Mouse (Mus musculus): ENCODE data around the gene Olfr1284.
"Not testable (repeated sequence)": the region's sequence is repeated elsewhere in the genome, so short reads cannot be mapped to it uniquely, and the experiment has no call there.

The Olfr1284 gene

DNA sequence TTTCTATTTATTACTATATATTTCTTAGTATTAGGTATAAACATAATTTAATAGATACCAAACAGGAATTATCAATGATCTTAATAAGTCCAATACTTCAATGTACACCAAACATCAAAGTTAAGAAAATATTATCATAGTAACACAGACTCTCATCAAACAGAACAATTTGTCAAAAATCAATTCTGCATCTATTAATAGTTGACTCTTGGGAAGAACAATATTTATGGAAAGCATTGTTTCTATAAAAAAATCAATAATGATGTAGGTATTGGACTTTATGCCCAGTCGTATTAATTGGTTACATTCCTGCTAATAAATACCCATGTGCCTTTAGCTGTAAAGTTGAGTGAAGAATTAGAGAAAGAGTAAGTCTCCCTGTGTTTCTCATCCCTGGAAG, at the start of gene Olfr1284:
Olfr1284 (plus strand) TSS at position 301 of the 400 bp plus-strand sequence.
- in situ Hi-C loops (cut with MboI; ENCODE audit: low pct_unique_long_range_greater_than_20kb in 1 of 2, low sequenced_read_pairs in 2 of 2, unreplicated experiment in 1 of 2), result no loop called here

DNA sequence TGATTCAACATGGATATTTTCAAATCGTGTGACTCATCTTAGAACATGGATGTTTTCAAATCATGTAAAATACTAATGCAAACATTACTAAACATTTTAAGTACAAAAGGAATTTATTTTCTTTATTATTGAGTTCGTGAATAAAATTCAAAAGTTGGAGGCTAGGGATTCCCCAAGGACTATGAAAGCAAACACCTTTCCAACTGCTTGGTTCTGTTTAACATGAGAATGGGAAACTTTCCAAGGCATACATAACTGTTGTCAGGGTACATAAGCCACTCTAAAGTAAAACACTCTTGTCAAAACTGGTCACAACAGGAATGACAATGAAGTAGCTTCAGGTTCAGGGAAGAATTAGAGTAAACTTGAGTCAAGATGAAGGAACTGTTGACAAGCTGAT, 49.1 kb upstream of the Olfr1284 start, which contains the start of gene Olfr1281:
Olfr1281 (plus strand) TSS at position 301 of the 400 bp plus-strand sequence.
- in situ Hi-C loops (cut with MboI; ENCODE audit: low pct_unique_long_range_greater_than_20kb in 1 of 2, low sequenced_read_pairs in 2 of 2, unreplicated experiment in 1 of 2), result no loop called here

DNA sequence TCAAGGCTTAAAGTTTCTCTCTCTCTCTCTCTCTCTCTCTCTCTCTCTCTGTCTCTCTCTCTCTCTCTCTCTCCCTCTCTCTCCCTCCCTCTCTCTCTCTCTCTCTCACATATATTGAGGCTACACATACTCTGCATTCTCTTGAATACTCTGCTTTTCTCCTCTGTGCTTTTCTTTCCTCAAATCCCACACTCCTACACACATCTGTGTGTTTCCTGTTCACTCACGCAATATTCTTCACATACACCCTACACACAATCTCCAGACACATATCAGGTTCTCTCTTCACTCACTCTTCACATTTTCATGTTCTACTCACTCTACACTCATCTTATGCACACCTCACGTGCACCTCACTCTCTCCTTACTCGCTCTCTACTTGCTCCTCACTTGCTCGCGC, 41.6 kb upstream of the Olfr1284 start:
- in situ Hi-C loops (cut with MboI; ENCODE audit: low pct_unique_long_range_greater_than_20kb in 1 of 2, low sequenced_read_pairs in 2 of 2, unreplicated experiment in 1 of 2), result not testable (repeated sequence)

DNA sequence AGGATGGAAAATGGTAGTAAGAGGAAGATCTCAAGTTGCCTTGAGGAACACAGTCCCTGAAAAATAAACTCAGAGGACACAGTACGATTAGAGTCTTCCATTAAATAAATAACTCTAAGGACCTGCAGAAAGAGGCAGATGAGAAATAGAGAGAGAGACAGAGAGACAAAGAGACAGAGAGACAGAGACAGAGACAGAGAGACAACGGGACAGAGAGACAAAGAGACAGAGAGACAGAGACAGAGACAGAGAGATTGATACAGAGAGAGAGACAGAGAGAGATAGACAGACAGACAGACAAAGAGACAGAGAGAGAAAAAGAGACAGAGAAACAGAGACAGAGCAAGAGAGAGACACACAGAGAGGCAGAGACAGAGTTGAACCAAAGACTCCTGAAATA, 39.3 kb upstream of the Olfr1284 start, which contains the start of gene Olfr1282:
Olfr1282 (minus strand) TSS at position 101 of the 400 bp plus-strand sequence.
- in situ Hi-C loops (cut with MboI; ENCODE audit: low pct_unique_long_range_greater_than_20kb in 1 of 2, low sequenced_read_pairs in 2 of 2, unreplicated experiment in 1 of 2), result no loop called here

DNA sequence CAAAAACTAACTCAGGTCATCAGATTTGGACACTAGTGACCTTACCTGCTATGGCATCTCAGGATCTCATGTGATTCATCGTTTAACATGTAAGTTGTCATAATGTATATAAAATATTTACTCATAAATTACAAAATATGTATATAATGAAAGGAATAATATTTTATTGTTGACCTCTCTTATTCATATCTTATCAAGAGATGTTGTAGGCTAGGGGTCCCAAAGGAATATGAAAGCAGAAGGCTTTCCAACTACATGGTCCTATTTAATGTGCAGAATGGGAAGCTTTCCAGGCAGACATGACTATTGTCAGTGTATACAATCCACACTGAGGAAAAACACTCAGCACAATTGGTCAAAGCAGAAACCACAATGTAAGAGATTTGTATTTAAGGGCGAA, 8.8 kb upstream of the Olfr1284 start, which contains the start of gene Olfr1283:
Olfr1283 (plus strand) TSS at position 301 of the 400 bp plus-strand sequence.
- in situ Hi-C loops (cut with MboI; ENCODE audit: low pct_unique_long_range_greater_than_20kb in 1 of 2, low sequenced_read_pairs in 2 of 2, unreplicated experiment in 1 of 2), result no loop called here

DNA sequence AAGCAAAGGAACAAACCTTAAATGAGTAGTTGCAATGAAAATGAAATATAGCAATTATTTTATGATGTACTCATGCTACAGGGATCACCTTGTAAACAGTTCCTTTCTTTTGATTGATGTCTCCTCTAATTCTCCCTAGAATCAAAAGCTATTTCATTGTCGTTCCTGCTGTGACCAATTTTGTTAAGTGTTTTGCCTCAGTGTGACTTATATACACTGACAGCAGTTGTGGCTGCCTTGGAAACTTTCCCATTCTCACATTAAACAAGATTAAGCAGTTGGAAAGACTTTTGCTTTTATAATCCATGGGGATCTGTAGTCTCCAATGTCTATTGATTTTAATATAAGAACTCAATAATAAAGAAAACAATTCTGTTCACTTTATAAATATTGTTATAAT, 47.6 kb downstream of the Olfr1284 start, which contains the start of gene Olfr1286:
Olfr1286 (minus strand) TSS at position 185 of the 400 bp plus-strand sequence.
- in situ Hi-C loops (cut with MboI; ENCODE audit: low pct_unique_long_range_greater_than_20kb in 1 of 2, low sequenced_read_pairs in 2 of 2, unreplicated experiment in 1 of 2), result no loop called here

All from mouse embryonic stem cell (cell line).